Mouse (Mus musculus) lung, postnatal 14 days (tissue): Measurements from ENCODE around the gene Tnfrsf13b.
"Not testable (repeated sequence)": the region's sequence is repeated elsewhere in the genome, so short reads cannot be mapped to it uniquely, and the experiment has no call there.

Experiments
- DNase-seq: peaks from one replicate; pipeline ENCODE4 v3.0.0; 2021

Tnfrsf13b gene

GRCm38 (mm10) chr11:61129305-61129704 lies 2.8 kb downstream of the Tnfrsf13b start:
- no peak for DNase-seq

GRCm38 (mm10) chr11:61130646-61131045 lies 4.1 kb downstream of the Tnfrsf13b start:
- not testable (repeated sequence) for DNase-seq

- no peak for DNase-seq
These were observed 6.4 kb downstream of the Tnfrsf13b start for GRCm38 (mm10) chr11:61132943-61133342.

- DNase-seq, result no peak
These were observed 15.1 kb downstream of the Tnfrsf13b start for GRCm38 (mm10) chr11:61141693-61142092.

- peak; percentile 21 for DNase-seq
These were observed 15.7 kb downstream of the Tnfrsf13b start for GRCm38 (mm10) chr11:61142262-61142661.

- DNase-seq, result peak; percentile 60
These were observed 16.5 kb downstream of the Tnfrsf13b start for GRCm38 (mm10) chr11:61142941-61143530.

GRCm38 (mm10) chr11:61143564-61144469 lies 17.3 kb downstream of the Tnfrsf13b start:
- DNase-seq, result peak; percentile 37

GRCm38 (mm10) chr11:61145551-61145950 lies 19.0 kb downstream of the Tnfrsf13b start:
- DNase-seq, result no peak

GRCm38 (mm10) chr11:61146645-61147299 lies 20.2 kb downstream of the Tnfrsf13b start:
- peak; percentile 53 for DNase-seq

- DNase-seq, result peak; percentile 27
These were observed 20.7 kb downstream of the Tnfrsf13b start for GRCm38 (mm10) chr11:61147300-61147683.

- DNase-seq, result no peak
These were observed 23.9 kb downstream of the Tnfrsf13b start for GRCm38 (mm10) chr11:61150233-61151001.

GRCm38 (mm10) chr11:61155727-61156126 lies 29.2 kb downstream of the Tnfrsf13b start:
- DNase-seq, result peak; percentile 63

GRCm38 (mm10) chr11:61158141-61158540 lies 31.6 kb downstream of the Tnfrsf13b start:
- no peak for DNase-seq

- DNase-seq, result no peak
These were observed 33.5 kb downstream of the Tnfrsf13b start for GRCm38 (mm10) chr11:61159796-61160732.

- DNase-seq, result no peak
These were observed 34.6 kb downstream of the Tnfrsf13b start for GRCm38 (mm10) chr11:61161121-61161520.

- no peak for DNase-seq
These were observed 36.2 kb downstream of the Tnfrsf13b start for GRCm38 (mm10) chr11:61162776-61163175.

- no peak for DNase-seq
These were observed 36.8 kb downstream of the Tnfrsf13b start for GRCm38 (mm10) chr11:61163341-61163740.

GRCm38 (mm10) chr11:61164366-61164765 lies 37.8 kb downstream of the Tnfrsf13b start:
- no peak for DNase-seq

- DNase-seq, result no peak
These were observed 38.3 kb downstream of the Tnfrsf13b start for GRCm38 (mm10) chr11:61164881-61165280.

GRCm38 (mm10) chr11:61170184-61170583 lies 43.6 kb downstream of the Tnfrsf13b start:
- DNase-seq, result no peak

GRCm38 (mm10) chr11:61173477-61173876 lies 46.9 kb downstream of the Tnfrsf13b start:
- DNase-seq, result not testable (repeated sequence)
